Mouse (Mus musculus): ENCODE measurements around the gene Leng8.

Leng8 gene

DNA sequence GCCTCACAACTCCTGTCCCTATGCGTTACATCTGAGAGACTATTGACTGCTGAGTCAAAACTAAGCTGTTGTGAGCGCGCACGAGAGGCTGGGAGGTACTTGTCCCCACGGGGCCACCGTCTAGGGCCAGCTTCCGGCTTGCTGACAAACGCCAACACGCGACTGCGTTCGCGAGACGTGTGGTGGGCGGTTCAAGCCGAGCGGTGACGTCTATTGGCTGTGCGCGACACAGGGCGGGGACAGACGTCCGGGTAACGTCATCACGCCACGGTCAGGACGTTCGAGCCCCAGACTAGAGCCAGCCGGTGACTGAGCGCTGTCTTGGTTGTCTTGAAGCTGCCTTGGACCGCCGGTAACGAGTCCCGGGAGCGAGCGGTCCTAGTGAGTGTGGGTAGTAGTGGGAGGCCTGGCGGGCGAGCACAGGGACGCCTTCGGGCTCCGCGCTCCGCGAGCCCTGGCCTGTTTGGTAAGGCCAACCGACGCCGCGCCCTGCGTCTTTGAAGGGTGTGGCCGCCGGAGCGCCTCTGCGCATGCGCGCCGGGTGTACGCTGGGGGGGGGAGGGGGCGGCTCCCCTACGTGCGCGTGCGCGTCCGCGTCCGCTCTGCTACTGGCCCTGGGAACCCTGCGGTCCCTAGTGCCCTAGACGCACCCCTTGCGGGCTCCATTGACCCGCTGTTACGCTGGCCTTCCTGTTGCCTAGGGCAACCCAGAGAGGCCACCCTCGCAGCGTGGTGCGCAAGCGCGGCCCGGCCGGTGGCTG is at the start of gene Leng8:
TSS of gene Leng8 (plus strand) at position 269 of the 761 bp plus-strand sequence.
- DNase-seq (ENCODE audit: low read depth), result peak; percentile 93

- DNase-seq (ENCODE audit: low read depth), result no peak
Measured at GRCm38 (mm10) chr7:4087238-4087895, 49.5 kb upstream of the Leng8 start.

DNA sequence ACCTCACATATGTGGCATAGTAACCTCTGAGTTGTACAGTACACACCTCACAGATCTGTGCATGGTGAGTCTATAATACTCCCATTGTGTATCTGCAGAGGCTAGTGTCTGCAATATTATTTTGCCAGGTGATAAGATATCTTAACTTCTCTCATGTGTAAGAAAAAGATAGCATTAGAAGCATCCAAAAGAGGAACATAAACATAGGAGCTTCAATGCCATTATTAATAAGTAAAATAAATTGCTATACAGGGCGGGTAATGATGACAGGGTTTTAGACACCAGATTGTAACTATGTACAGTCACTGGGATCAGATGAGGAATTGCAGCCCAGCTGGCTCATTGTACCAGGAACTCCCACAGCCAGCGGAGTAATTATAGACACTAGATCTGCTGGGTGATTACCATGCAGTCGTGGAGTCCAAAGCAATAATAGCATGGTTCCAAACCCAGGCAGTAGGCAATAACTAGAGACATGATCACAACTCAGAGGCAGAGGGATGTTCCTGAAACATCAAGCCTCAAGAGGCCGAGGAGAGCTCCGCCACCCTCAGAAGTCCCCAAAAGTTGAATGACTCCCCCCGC is 48.9 kb upstream of the Leng8 start:
- DNase-seq (ENCODE audit: low read depth), result no peak

DNA sequence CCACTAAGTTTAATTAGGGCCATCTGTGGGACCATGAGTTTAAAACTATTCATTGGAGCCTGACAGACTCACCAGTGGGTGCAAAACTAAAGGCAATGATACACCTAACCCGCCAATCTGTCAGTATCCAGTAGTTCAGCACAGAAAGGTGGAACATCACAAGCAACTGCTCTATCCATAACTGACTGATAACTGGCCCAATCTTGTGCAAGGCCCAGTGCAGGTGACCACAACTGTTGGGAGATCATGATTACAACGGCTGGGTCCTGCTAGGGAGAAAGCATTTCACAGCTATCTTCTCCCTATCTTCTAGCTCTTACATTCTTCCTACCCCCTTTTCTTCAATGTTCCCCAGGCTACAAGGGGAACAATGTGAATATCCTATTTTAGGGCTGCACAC is 48.2 kb upstream of the Leng8 start:
- DNase-seq (ENCODE audit: low read depth), result no peak

DNA sequence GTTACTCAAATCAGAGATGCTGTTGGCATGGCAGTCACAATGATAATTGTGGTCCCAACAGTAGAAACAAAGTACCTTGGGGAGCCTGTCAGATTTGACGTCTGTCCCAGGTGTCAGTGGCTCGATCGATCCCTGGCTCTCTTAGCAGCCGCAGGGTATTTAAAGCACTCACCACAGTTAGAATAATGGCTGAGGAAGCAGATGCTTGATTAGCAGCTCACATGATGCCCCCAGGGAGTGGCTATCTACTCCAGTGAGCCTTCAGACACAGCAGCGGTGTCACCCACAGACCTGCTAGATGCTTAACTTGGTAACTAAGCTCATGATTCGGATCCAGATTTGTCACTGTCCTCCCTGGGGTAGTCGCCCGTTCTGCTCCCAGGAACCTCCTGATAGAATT is 45.7 kb upstream of the Leng8 start:
- DNase-seq (ENCODE audit: low read depth), result no peak

DNA sequence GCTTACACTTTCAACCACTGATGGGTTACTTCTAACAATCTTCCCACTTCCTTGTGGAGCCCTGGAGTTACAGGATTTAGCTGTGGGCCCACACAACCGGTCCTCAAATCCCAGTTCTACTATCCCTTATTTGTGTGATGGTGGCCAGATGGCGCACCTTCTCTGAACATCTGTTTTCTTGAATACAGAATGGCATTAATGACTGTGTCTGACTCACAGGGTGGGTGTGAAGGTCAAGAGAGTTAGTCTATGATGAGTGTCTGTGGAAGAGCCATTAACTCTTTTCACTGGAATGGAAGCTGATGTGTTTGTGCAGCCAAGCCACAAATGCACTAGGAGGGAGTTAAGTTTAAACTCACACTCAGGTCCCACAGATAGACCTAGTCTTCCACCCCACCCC is 38.5 kb upstream of the Leng8 start:
- no peak for DNase-seq (ENCODE audit: low read depth)

- no peak for DNase-seq (ENCODE audit: low read depth)
Measured at GRCm38 (mm10) chr7:4098832-4099231, 38.0 kb upstream of the Leng8 start.

DNA sequence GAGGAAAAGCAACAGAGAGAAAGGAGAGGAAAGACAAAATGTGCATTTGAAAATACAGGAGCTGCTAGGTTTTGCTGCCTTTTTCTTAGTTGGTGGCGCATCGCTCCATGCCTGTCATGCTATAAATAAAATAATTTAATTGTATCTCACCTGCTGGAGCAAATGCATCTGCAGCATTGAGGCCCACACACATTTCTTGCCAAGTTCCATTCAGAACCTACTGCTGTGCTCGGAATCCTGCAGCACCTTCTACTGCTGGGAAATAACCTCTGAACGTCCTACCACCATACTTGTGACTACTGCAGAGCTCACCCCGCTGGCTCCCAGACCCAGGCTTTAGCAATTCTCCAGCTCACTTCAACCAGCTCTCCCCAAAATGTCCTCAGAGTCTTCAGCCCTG is 35.7 kb upstream of the Leng8 start:
- DNase-seq (ENCODE audit: low read depth), result no peak

DNA sequence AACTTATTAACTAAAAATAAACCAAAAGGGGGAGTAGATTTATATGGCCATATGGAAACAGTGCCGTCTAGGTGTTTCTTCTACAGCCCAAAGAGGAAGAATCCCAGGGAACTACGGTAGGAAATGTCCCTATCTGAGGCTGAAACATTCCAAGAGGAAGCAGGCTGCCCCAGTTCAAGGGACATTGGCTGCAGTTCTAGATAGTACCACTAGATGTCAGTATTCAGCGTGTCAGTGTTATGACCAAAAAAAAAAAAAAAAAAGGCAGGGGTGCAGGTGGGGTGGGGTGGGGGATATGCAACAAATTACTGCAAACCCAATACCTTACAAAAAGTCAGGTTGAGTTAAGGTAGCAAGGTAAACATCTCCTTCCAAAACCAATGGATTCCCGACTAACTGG is 33.4 kb upstream of the Leng8 start:
- DNase-seq (ENCODE audit: low read depth), result peak; percentile 40

- no peak for DNase-seq (ENCODE audit: low read depth)
Measured at GRCm38 (mm10) chr7:4111766-4112165, 25.1 kb upstream of the Leng8 start.

GRCm38 (mm10) chr7:4117050-4117814 is 19.6 kb upstream of the Leng8 start:
- no peak for DNase-seq (ENCODE audit: low read depth)

GRCm38 (mm10) chr7:4119344-4119902 is 17.4 kb upstream of the Leng8 start, which contains the start of gene Ttyh1:
Gene Ttyh1, plus strand, starts transcription at chr7:4119408.
- DNase-seq (ENCODE audit: low read depth), result no peak

- DNase-seq (ENCODE audit: low read depth), result no peak
Measured at GRCm38 (mm10) chr7:4119976-4120921, 16.6 kb upstream of the Leng8 start.

GRCm38 (mm10) chr7:4122076-4122768 is 14.6 kb upstream of the Leng8 start:
- no peak for DNase-seq (ENCODE audit: low read depth)

DNA sequence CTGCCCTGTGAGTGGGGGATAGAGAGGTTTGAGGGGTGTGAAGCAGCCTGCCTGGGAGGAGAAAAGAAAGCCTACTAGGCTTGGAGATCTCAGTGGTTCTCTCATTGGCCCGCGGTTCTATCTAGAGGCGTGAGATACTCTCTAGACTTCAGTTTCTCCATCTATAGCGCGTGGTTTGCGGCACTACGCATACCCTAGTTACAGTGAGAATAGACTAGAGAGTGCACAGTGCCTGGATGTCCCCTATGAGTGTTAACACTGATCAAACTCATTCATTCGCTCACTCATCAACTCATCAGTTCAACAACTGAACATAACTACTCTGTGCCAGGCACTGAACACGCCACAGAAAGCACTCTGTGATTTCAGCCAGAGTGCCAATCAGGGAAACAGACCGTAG is 14.1 kb upstream of the Leng8 start:
- no peak for DNase-seq (ENCODE audit: low read depth)

- no peak for DNase-seq (ENCODE audit: low read depth)
Measured at GRCm38 (mm10) chr7:4123732-4124131, 13.1 kb upstream of the Leng8 start.

DNA sequence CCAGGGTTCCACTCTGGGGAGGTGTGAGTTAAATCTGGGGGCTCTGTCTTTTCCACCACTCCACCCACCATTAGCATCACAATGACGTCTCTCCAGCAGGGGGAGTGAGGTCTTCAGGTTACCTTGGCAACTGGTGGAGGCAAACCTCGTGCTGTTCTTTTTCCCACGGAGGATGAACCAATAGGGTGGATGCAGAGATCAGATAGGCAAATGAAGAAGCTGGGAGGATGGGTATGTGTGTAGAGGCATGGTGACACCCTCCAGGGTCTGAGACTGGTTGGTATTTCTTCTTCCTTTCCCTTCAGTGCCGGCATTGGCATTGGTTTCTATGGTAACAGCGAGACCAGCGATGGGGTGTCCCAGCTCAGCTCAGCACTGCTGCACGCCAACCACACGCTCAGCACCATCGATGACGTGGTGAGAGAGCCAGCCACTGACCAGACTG is 12.5 kb upstream of the Leng8 start:
- DNase-seq (ENCODE audit: low read depth), result no peak

GRCm38 (mm10) chr7:4124856-4125255 is 12.0 kb upstream of the Leng8 start:
- DNase-seq (ENCODE audit: low read depth), result no peak

GRCm38 (mm10) chr7:4125306-4125705 is 11.5 kb upstream of the Leng8 start:
- DNase-seq (ENCODE audit: low read depth), result no peak

Data from c-Kit-positive CD71-positive TER-119-negative erythroid progenitor cells, embryonic 14.5 days (primary cell).